Mouse (Mus musculus) forebrain, embryonic 12.5 days (tissue): ENCODE measurements at regions not wholly inside any gene's neighbourhood (a gene's known extent, or its start where the extent isn't known, plus 50 kb on each side); places are given as distances from the start of the nearest gene placed in this dataset.
A peak's percentile ranks its signal among the peaks of the same experiment; 100 is the strongest.

Experiments
- ATAC-seq: fragments of 200-750 bp; cut with Nextera tagmentation; 2 replicates; pipeline ENCODE4 v1.8.0; 2017; ENCODE audit warnings: moderate TSS enrichment; ENCODE audit not compliant: low FRiP score
- H3K27ac ChIP-seq: fragments of 300-500 bp; sonication (generic); 2 replicates; pipeline ENCODE4 v1.5.1; 2016; ENCODE audit warnings: mild to moderate bottlenecking
- H3K27me3 ChIP-seq: fragments of 300-500 bp; sonication (generic); 2 replicates; pipeline ENCODE4 v1.6.1; 2016; ENCODE audit warnings: mild to moderate bottlenecking
- H3K36me3 ChIP-seq: fragments of 300-500 bp; sonication (generic); replicated peaks from 2 replicates; pipeline ENCODE4 v1.6.1; 2016; ENCODE audit warnings: mild to moderate bottlenecking
- H3K4me1 ChIP-seq: fragments of 300-500 bp; sonication (generic); 2 replicates; pipeline ENCODE4 v1.6.1; 2016
- H3K4me2 ChIP-seq: fragments of 300-500 bp; sonication (generic); 2 replicates; pipeline ENCODE4 v1.6.1; 2016; ENCODE audit warnings: mild to moderate bottlenecking, moderate library complexity
- H3K4me3 ChIP-seq: fragments of 300-500 bp; sonication (generic); replicated peaks from 2 replicates; pipeline ENCODE4 v1.5.1; 2016; ENCODE audit warnings: mild to moderate bottlenecking
- H3K9ac ChIP-seq: fragments of 300-500 bp; sonication (generic); 2 replicates; pipeline ENCODE4 v1.6.1; 2016; ENCODE audit warnings: mild to moderate bottlenecking
- H3K9me3 ChIP-seq: fragments of 300-500 bp; sonication (generic); 2 replicates; pipeline ENCODE4 v1.6.1; 2016
- WGBS: fragments of 180-500 bp; shearing (Covaris S2); methylation state at CpG from one replicate; pipeline ENCODE4 v1.1.7; 2016; 5-methylcytosine and 5-hydroxymethylcytosine counted together

DNA sequence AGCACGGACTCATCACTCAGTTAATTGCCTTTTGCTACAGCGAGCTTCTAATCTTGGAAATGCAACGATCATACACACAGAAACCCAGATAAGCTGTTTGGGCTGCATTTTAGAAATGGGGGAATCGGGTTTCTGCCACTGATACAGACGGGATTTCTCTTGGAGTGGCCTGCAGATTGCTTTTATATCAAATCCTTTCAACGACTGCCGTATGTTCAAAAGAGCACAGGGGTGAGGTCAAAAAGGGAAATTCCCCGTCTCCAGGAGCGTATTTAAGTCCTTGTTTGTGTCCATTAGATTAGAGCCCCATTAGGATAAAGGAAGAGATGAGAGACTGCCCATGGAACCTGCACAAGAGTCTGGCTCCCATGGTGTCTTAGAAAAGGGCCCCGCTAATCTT lies 522.6 kb downstream of the Rnf144b start:
- ATAC-seq = no peak
- 11% methylated on average over 10 of the region's 10 CpGs for WGBS
- Histone ChIP-seq H3K27ac (no peak overlapping the region), H3K9me3 (no peaks in the 10 kb centered on the region), H3K27me3 (peaks cover 22% of the 10 kb centered on the region), H3K9ac (no peak overlapping the region), H3K4me2 (peak overlapping the region; percentile 19; the same call in 1 of the 2 replicates), H3K36me3 (no peaks in the 10 kb centered on the region), H3K4me1 (peaks cover 8% of the 10 kb centered on the region), H3K4me3 (no peak overlapping the region)

DNA sequence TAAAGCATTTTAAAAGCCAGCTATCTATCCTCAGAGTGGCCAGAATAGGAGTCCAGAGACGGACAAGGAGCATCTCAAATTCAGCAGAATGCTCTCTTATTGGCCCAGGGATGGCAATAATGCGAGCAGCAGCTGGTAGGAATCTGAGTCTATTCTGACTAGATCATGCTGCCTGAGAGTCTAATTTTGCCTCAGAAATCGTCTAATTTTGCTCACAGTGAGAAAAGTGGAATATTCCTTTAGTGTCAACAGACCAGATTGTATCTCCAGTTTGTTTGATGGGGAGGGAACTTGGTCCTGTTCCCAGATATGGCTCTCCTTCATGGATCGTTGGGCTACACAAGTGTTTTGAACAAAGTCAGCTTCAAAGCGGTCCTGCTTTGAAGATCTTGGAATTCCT lies 525.2 kb downstream of the Rnf144b start:
- no peak overlapping the region for H3K27ac ChIP-seq
- H3K9ac ChIP-seq = no peak overlapping the region
- H3K4me2 ChIP-seq = no peak overlapping the region
- WGBS = 81% methylated on average over 5 of the region's 5 CpGs
- no peaks in the 10 kb centered on the region for H3K36me3 ChIP-seq
- H3K4me1 ChIP-seq = peaks cover 12% of the 10 kb centered on the region
- no peak overlapping the region for H3K4me3 ChIP-seq
- H3K9me3 ChIP-seq = no peaks in the 10 kb centered on the region
- H3K27me3 ChIP-seq = peaks cover 24% of the 10 kb centered on the region
- no peak for ATAC-seq

DNA sequence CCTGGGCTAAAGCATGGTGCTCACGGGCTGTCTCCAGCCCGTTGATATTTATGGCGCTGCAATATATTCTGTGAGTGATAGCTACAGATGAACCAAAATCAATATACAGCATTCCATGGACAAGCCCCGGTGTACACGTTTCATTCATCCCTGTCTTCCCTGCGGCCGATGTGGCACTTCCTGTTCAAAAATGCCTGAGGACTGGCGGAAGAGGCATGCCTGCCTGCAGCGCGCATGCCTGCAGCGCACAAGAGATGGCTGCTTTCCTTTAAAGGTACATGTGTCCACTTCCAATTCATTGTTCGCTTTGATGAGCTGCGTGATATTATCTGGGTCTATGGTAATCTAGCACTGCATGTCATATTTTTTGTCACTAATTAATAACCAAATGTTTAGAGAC lies 527.6 kb downstream of the Rnf144b start:
- Histone ChIP-seq H3K9ac (no peak overlapping the region), H3K27me3 (peaks cover 20% of the 10 kb centered on the region; the same call in 1 of the 2 replicates), H3K9me3 (no peaks in the 10 kb centered on the region), H3K4me2 (no peak overlapping the region), H3K36me3 (no peaks in the 10 kb centered on the region), H3K4me3 (no peak overlapping the region), H3K4me1 (peaks cover 9% of the 10 kb centered on the region), H3K27ac (no peak overlapping the region)
- WGBS = 88% methylated on average over 13 of the region's 13 CpGs
- no peak for ATAC-seq

DNA sequence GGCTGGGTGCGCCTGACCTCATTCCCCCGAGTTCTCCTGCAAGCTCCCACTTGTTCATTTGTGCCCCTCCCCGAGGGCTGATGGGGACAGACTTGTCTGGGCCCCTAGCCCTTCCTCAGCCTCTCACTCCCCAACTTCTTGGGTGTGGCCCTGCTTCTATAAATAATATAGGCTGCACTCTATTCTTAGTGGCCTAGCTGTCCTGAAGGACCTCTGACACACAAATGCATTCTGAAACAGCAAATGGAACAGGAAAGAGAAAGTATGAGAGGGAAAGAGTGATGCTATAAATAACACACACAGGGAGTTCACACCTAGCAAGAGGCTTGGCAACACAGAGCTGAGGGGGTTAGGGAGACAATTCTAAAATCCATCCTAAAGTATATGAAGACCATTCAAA lies 544.0 kb downstream of the Rnf144b start:
- Histone ChIP-seq H3K4me3 (no peak overlapping the region), H3K27me3 (0 out of 2 replicates have a peak, but pooled peaks cover 3% of the 10 kb centered on the region), H3K27ac (peak overlapping the region; percentile 77; the same call in 1 of the 2 replicates), H3K9me3 (no peaks in the 10 kb centered on the region), H3K4me2 (no peak overlapping the region), H3K9ac (no peak overlapping the region), H3K36me3 (no peaks in the 10 kb centered on the region), H3K4me1 (peaks cover 18% of the 10 kb centered on the region)
- WGBS = 82% methylated on average over 3 of the region's 3 CpGs
- no peak for ATAC-seq

DNA sequence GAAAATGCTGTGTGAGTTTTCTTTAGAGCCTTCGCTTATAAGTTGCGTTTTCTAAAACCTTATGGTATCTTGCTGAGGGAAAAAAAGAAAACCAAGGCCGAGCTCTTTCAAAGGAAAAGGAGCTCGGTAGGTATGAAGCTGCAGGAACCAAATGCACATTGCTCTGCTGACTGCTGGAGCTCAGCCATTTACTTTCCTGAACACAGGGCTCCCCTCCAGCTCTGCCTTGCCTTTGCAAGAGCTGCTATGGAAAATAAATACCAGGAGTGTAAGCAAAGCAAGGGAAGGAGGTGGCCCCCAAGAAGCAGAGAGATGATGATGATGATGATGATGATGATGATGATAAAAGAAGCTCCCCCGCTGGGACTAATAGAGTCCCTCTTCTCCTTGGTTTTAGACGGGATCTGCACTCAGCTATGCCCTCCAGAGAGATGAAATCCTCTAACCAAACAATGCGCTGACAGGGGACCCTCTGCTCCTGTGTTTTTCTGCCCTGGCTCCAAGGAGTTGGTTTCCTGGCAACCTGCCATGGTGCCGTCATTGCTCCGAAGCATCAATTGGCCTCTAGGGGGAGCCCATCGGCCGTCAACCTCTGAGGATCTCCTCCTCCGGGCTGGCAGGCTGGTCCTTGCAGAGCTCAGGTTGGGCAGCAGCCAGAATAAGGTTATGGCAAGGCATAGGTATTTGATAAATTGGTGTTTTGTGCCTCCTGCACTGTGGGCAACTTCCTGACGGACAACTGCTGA lies 544.7 kb downstream of the Rnf144b start:
- 26% methylated on average over 13 of the region's 13 CpGs for WGBS
- Histone ChIP-seq H3K9me3 (no peaks in the 10 kb centered on the region), H3K27ac (peak overlapping the region; percentile 77), H3K4me1 (peaks cover 18% of the 10 kb centered on the region), H3K4me2 (peak overlapping the region; percentile 25; the same call in 1 of the 2 replicates), H3K27me3 (0 out of 2 replicates have a peak, but pooled peaks cover 3% of the 10 kb centered on the region), H3K9ac (no peak overlapping the region), H3K4me3 (no peak overlapping the region), H3K36me3 (no peaks in the 10 kb centered on the region)
- peak; percentile 84 for ATAC-seq

DNA sequence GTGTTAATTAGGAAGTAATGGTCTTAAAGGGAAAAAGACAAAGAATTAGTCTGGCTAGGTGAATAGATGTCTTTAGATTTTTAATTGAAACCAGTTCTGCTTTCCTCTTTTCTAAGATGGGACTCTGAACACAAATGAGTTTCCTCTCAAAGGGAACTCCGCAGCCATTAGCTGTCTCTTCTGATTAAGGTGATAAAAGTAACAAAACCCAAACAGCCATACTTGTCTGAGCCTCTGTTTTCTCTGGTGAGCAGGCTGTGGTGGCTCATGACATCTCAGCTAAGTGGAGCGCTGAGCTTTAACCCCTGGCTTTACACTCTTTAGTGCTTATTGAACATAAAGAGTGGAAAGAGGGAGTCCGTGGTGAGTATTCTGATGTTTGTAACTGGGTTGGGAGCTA lies 565.7 kb downstream of the Rnf144b start:
- no peak for ATAC-seq
- H3K4me2 ChIP-seq = no peak overlapping the region
- H3K36me3 ChIP-seq = no peaks in the 10 kb centered on the region
- no peaks in the 10 kb centered on the region for H3K9me3 ChIP-seq
- no peak overlapping the region for H3K27ac ChIP-seq
- no peak overlapping the region for H3K9ac ChIP-seq
- 47% methylated on average over 3 of the region's 3 CpGs for WGBS
- no peak overlapping the region for H3K4me3 ChIP-seq
- H3K4me1 ChIP-seq = no peaks in the 10 kb centered on the region
- no peaks in the 10 kb centered on the region for H3K27me3 ChIP-seq

DNA sequence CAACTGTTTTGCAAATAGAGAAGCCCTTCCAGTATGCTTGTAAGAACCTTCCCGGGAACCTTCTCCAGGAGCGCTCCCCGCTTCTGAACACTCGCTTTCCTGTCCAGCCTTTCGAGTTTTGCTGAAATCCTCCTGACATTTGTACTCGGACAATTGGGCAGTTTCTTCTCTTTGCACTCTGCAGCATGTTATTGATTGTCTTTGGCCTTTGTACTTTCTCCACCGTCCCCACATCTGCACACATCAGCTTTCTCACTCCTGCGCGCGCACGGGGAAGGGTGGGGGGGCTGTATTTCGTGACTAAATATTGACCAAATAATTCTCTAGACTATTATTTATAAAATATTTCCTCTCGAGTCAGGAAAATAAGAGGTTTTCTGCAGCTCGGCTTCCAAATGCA lies 567.2 kb upstream of the Id4 start:
- Histone ChIP-seq H3K27me3 (no peaks in the 10 kb centered on the region), H3K4me2 (no peak overlapping the region), H3K9ac (no peak overlapping the region), H3K36me3 (no peaks in the 10 kb centered on the region), H3K4me1 (no peaks in the 10 kb centered on the region), H3K27ac (no peak overlapping the region), H3K4me3 (no peak overlapping the region), H3K9me3 (no peaks in the 10 kb centered on the region)
- WGBS = 92% methylated on average over 14 of the region's 14 CpGs
- no peak for ATAC-seq

DNA sequence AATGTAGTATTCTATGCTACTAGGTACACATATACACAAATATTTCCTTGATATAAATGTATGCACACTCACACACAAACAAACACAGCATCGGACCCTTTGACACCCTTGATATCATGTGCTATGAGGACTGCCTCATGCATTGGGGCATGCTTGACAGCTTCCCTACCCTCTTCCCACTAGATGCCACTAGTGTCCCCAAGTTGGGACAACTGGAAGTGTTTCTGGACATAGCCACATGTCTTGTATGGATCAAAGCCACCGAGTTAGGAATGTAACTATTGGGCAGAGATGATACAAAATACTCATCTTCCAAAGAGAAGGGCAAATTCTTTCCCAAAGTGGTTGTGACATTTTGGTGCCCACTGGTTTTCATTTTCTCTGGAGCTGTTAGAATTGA lies 565.2 kb upstream of the Id4 start:
- no peaks in the 10 kb centered on the region for H3K27me3 ChIP-seq
- no peak overlapping the region for H3K4me3 ChIP-seq
- no peaks in the 10 kb centered on the region for H3K9me3 ChIP-seq
- H3K27ac ChIP-seq = no peak overlapping the region
- no peaks in the 10 kb centered on the region for H3K4me1 ChIP-seq
- no peaks in the 10 kb centered on the region for H3K36me3 ChIP-seq
- no peak overlapping the region for H3K4me2 ChIP-seq
- 84% methylated on average over 2 of the region's 2 CpGs for WGBS
- no peak for ATAC-seq
- H3K9ac ChIP-seq = no peak overlapping the region

DNA sequence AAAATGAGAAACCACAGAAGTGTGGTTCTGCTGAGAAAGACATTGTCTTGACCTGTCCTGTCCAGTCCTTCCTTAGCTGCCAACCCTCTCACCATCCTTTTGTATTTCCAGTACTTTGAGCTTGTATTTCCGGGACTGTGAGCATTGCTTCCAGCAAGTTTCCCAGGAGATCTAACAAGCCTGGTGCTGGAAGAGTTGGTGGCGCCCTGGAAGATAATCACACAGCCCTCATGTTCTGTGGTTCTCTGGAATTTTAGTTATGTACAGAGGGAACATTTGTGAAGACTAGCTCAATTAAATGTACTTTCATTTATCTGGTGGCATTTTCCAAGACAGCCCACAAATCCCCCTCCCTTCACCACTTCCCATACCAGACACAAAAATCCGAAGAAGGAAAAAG lies 560.5 kb upstream of the Id4 start:
- Histone ChIP-seq H3K9ac (no peak overlapping the region), H3K27ac (no peak overlapping the region), H3K4me1 (no peaks in the 10 kb centered on the region), H3K27me3 (no peaks in the 10 kb centered on the region), H3K4me3 (no peak overlapping the region), H3K4me2 (no peak overlapping the region), H3K36me3 (no peaks in the 10 kb centered on the region), H3K9me3 (no peaks in the 10 kb centered on the region)
- no peak for ATAC-seq
- 72% methylated on average over 3 of the region's 3 CpGs for WGBS

DNA sequence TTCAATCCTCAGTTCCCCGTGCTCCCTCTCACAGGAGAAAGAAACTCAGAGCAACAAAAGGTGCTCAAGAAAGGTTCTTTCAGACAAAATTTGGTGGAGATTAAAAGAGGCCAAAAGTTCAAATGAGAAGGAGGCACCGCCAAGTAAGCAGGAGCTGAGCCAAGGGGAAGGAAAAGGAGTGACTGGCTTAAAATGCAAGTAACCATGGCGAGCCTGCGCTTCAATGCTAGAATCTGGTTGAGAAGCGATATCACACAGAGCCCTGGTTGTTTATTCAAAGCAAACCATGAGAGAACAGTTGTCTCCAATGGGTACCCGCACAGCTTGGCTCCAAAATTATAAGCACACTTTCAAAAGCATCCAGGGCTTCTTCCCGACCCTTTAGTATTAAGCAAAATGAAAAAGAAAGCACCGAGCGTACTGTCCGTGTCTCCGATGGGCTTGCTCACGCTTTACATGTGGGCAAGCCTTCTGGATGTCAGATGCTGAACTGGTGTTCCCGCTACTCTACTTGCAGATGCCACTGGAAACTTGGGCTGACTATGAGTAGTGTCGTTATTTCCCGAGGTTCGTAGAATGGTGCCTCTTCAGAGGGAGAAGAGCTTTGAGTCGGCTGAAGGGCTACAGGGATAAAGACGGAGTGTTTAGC lies 552.9 kb upstream of the Id4 start:
- Histone ChIP-seq H3K4me2 (no peak overlapping the region), H3K27ac (no peak overlapping the region), H3K27me3 (no peaks in the 10 kb centered on the region), H3K4me1 (peaks cover 8% of the 10 kb centered on the region), H3K9ac (no peak overlapping the region), H3K9me3 (no peaks in the 10 kb centered on the region), H3K4me3 (no peak overlapping the region), H3K36me3 (no peaks in the 10 kb centered on the region)
- no peak for ATAC-seq
- 68% methylated on average over 18 of the region's 18 CpGs for whole genome bisulfite sequencing

DNA sequence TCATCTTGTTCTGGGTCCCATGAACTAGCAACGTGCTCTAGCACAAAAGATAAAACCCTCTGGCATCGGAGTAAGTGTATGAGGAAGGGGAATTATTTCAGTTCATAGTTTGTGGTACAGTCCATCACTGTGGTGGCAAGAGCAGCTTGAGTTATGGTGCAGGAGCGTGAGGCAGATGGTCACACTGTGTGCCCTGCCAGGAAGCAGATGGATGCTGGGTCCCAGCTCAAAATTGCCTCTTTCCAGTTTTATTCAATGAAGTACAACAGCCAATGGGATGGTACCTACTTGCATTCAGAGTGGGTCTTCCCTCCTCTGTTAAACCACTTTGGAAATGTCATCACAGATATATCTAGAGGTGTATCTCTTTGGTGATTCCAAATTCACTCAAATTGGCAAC lies 551.7 kb upstream of the Id4 start:
- Histone ChIP-seq H3K4me2 (no peak overlapping the region), H3K36me3 (no peaks in the 10 kb centered on the region), H3K9ac (no peak overlapping the region), H3K27ac (no peak overlapping the region), H3K27me3 (no peaks in the 10 kb centered on the region), H3K4me3 (no peak overlapping the region), H3K9me3 (no peaks in the 10 kb centered on the region), H3K4me1 (peaks cover 8% of the 10 kb centered on the region)
- WGBS = 89% methylated on average over 3 of the region's 3 CpGs
- ATAC-seq = no peak

DNA sequence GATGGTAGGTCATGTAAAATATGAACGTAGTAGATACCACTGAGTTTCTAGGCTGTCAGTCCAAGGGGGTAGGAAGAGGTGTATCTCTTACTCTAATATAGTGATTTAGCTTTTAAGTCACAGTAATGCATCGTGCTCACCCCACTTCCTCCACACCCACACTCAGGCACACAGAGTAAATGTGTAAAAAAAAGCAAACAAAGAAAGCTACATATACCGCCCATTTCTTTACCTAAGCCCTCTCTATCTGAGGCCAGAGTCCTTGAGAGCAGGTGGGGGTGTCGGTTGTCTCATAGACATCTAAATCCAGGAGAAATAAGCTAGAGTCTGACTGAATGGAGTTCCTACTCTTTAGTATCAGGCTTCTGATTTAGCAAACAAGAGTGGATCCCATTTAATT lies 548.5 kb upstream of the Id4 start:
- Histone ChIP-seq H3K36me3 (no peaks in the 10 kb centered on the region), H3K4me2 (no peak overlapping the region), H3K9me3 (no peaks in the 10 kb centered on the region), H3K4me1 (peaks cover 7% of the 10 kb centered on the region), H3K4me3 (no peak overlapping the region), H3K9ac (no peak overlapping the region), H3K27ac (no peak overlapping the region), H3K27me3 (no peaks in the 10 kb centered on the region)
- ATAC-seq = no peak
- WGBS = 97% methylated on average over 4 of the region's 4 CpGs

DNA sequence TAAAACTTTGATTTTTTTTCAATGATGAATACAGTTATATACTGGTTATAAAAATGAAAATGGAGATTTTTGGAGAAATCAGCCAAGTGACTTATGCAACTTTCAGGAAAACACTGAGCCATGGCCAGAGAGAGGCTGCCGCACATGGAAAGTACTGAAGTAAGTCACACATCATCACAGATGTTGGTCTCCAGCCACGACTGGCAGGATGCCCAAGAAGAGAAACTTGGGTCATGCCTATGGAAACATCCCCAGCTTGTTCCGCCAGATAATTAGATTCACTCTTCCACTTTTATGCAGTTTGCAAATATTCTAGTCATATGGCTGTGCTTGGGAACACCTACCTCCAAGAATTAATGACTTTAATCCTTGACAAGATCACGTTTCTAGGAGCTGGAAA lies 544.8 kb upstream of the Id4 start:
- no peak overlapping the region for H3K4me3 ChIP-seq
- no peak overlapping the region for H3K9ac ChIP-seq
- no peak overlapping the region for H3K27ac ChIP-seq
- no peaks in the 10 kb centered on the region for H3K27me3 ChIP-seq
- H3K9me3 ChIP-seq = no peaks in the 10 kb centered on the region
- no peak for ATAC-seq
- no peaks in the 10 kb centered on the region for H3K4me1 ChIP-seq
- no peak overlapping the region for H3K4me2 ChIP-seq
- WGBS = 81% methylated on average over 4 of the region's 4 CpGs
- H3K36me3 ChIP-seq = no peaks in the 10 kb centered on the region
